Mouse (Mus musculus): ENCODE results near the gene Srrt.

DNA sequence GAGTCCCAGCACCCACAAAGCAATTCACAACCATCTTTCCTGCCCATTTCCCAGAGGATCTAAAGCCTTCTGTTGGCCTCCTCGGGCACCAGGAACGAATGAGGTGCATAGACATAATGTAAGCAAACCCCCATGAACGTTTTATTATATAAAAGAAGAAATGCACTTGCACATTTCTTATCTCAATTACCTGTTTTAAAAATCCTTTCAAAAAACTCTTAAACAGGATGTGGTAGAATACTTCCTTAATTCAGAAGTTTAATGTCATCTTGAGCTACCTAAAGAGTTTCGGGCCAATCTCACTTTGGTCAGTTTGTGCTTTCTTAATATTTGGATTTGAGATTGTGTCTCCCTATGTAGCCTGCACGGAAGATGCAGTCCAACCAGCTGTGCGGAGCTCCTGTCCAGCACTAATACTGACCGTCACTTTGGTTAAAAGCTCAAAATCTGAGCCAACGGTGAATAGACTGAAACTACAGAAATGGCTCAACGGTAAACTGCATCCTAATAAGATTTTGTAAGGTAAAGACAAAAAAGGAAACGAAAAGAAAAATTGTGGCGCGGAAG is 952 bp downstream of the Srrt start:
- TF ChIP-seq TAL1 (IDR thresholded peaks at IDR 0.05; ENCODE audit: low read length) = no peak
- TF ChIP-seq GATA1 (IDR thresholded peaks at IDR 0.05; ENCODE audit: low read length) = no peak

Measured in erythroblast, embryonic 14.5 days (primary cell).